Mouse (Mus musculus) bone marrow, adult 2 months (tissue): ENCODE results near the gene Sh3gl3.

Experiments
- CTCF ChIP-seq: fragments of 200-500 bp; IDR thresholded peaks from 2 replicates; pipeline ENCODE4 v1.5.1; 2011; ENCODE audit warnings: low read length, control low read depth; ENCODE audit not compliant: control insufficient read depth, insufficient read depth
- POLR2A ChIP-seq: fragments of 200-500 bp; IDR thresholded peaks from 2 replicates; pipeline ENCODE4 v1.6.1; 2011; ENCODE audit warnings: low read depth, mild to moderate bottlenecking, control low read depth, low read length, borderline replicate concordance; ENCODE audit not compliant: control insufficient read depth

- TF ChIP-seq POLR2A (no peak), CTCF (no peak)
Observed at GRCm38 (mm10) chr7:82253309-82253708, 79.7 kb downstream of the Sh3gl3 start.
